Mouse (Mus musculus) spleen, postnatal 14 days (tissue): ENCODE measurements at regions not wholly inside any gene's neighbourhood (a gene's known extent, or its start where the extent isn't known, plus 50 kb on each side); places are given as distances from the start of the nearest gene placed in this dataset.
A peak's percentile ranks its signal among the peaks of the same experiment; 100 is the strongest.

Source experiments
- DNase-seq, 2 experiments: peaks; one replicate each; pipeline ENCODE4 v3.0.0; 2021 to 2022; ENCODE audit warnings: low spot score in 2 of 2

GRCm38 (mm10) chr4:7642878-7643590 is 595.8 kb downstream of the Car8 start:
- no peak for DNase-seq

GRCm38 (mm10) chr4:7597671-7598390 is 641.0 kb downstream of the Car8 start:
- DNase-seq = no peak

- DNase-seq = no peak
Observed at GRCm38 (mm10) chr4:7596116-7596515, 642.7 kb downstream of the Car8 start.

- DNase-seq = no peak
Observed at GRCm38 (mm10) chr4:7583851-7584250, 655.0 kb downstream of the Car8 start.

GRCm38 (mm10) chr4:7581931-7582330 is 656.9 kb downstream of the Car8 start:
- DNase-seq = no peak

- DNase-seq = no peak
Observed at GRCm38 (mm10) chr4:7581220-7581916, 657.5 kb downstream of the Car8 start.

GRCm38 (mm10) chr4:7580554-7581219 is 658.2 kb downstream of the Car8 start:
- no peak for DNase-seq

- no peak for DNase-seq
Observed at GRCm38 (mm10) chr4:7574011-7574410, 664.8 kb downstream of the Car8 start.

- no peak for DNase-seq
Observed at GRCm38 (mm10) chr4:7567687-7568393, 671.0 kb downstream of the Car8 start.

GRCm38 (mm10) chr4:7559867-7560832 is 678.7 kb downstream of the Car8 start:
- no peak for DNase-seq

- no peak for DNase-seq
Observed at GRCm38 (mm10) chr4:7558721-7559120, 680.1 kb downstream of the Car8 start.

GRCm38 (mm10) chr4:7534301-7534700 is 704.5 kb downstream of the Car8 start:
- no peak for DNase-seq

GRCm38 (mm10) chr4:7527718-7528117 is 711.1 kb downstream of the Car8 start:
- DNase-seq = no peak

- DNase-seq = no peak
Observed at GRCm38 (mm10) chr4:7513081-7513480, 725.8 kb downstream of the Car8 start.

GRCm38 (mm10) chr4:7485552-7485951 is 753.3 kb downstream of the Car8 start:
- no peak for DNase-seq

- peak in 1 of 2 experiments; percentile 15 for DNase-seq
Observed at GRCm38 (mm10) chr4:7455130-7455529, 783.7 kb downstream of the Car8 start.

GRCm38 (mm10) chr4:7452678-7453077 is 786.2 kb downstream of the Car8 start:
- DNase-seq = no peak

- no peak for DNase-seq
Observed at GRCm38 (mm10) chr4:7450991-7451390, 787.9 kb downstream of the Car8 start.

- no peak for DNase-seq
Observed at GRCm38 (mm10) chr4:7429308-7429707, 809.5 kb downstream of the Car8 start.

- DNase-seq = no peak
Observed at GRCm38 (mm10) chr4:7424081-7424480, 814.8 kb downstream of the Car8 start.
